Mouse (Mus musculus) right cerebral cortex, postnatal 10 days (tissue): ENCODE data around the gene Ptprd.

ENCODE experiments used
- DNase-seq, 2 experiments: peaks; one replicate each; pipeline ENCODE4 v3.0.0; 2021; ENCODE audit warnings: low spot score in 2 of 2

Ptprd gene

GRCm38 (mm10) chr4:76403219-76403618 is 1808.5 kb downstream of the Ptprd start:
- DNase-seq = peak in 1 of 2 experiments; percentile 17

GRCm38 (mm10) chr4:76387887-76388286 is 1823.9 kb downstream of the Ptprd start:
- no peak for DNase-seq

- DNase-seq = no peak
Measured at GRCm38 (mm10) chr4:76386978-76387824, 1824.6 kb downstream of the Ptprd start.

- DNase-seq = peak in 1 of 2 experiments; percentile 40
Measured at GRCm38 (mm10) chr4:76385818-76386217, 1825.9 kb downstream of the Ptprd start.

GRCm38 (mm10) chr4:76380312-76380917 is 1831.3 kb downstream of the Ptprd start:
- peak; percentile 61 to 83 for DNase-seq

GRCm38 (mm10) chr4:76370041-76370880 is 1841.5 kb downstream of the Ptprd start:
- no peak for DNase-seq

GRCm38 (mm10) chr4:76369101-76369500 is 1842.7 kb downstream of the Ptprd start:
- no peak for DNase-seq

GRCm38 (mm10) chr4:76368291-76368690 is 1843.5 kb downstream of the Ptprd start:
- DNase-seq = no peak

GRCm38 (mm10) chr4:76367285-76367684 is 1844.5 kb downstream of the Ptprd start:
- no peak for DNase-seq

- peak; percentile 44 to 57 for DNase-seq
Measured at GRCm38 (mm10) chr4:76365871-76366270, 1845.9 kb downstream of the Ptprd start.

GRCm38 (mm10) chr4:76361546-76361945 is 1850.2 kb downstream of the Ptprd start:
- DNase-seq = no peak

GRCm38 (mm10) chr4:76354167-76354566 is 1857.6 kb downstream of the Ptprd start:
- no peak for DNase-seq

GRCm38 (mm10) chr4:76352468-76352867 is 1859.3 kb downstream of the Ptprd start:
- no peak for DNase-seq

GRCm38 (mm10) chr4:76351201-76351979 is 1860.4 kb downstream of the Ptprd start:
- no peak for DNase-seq

GRCm38 (mm10) chr4:76350241-76350962 is 1861.4 kb downstream of the Ptprd start:
- no peak for DNase-seq

- no peak for DNase-seq
Measured at GRCm38 (mm10) chr4:76344059-76344458, 1867.7 kb downstream of the Ptprd start.

GRCm38 (mm10) chr4:76337926-76338325 is 1873.8 kb downstream of the Ptprd start:
- DNase-seq = no peak

GRCm38 (mm10) chr4:76327346-76327745 is 1884.4 kb downstream of the Ptprd start:
- peak in 1 of 2 experiments; percentile 35 for DNase-seq

GRCm38 (mm10) chr4:76325646-76326045 is 1886.1 kb downstream of the Ptprd start:
- no peak for DNase-seq

GRCm38 (mm10) chr4:76324928-76325327 is 1886.8 kb downstream of the Ptprd start:
- peak; percentile 54 to 55 for DNase-seq

- DNase-seq = no peak
Measured at GRCm38 (mm10) chr4:76324509-76324908, 1887.3 kb downstream of the Ptprd start.
